Mouse (Mus musculus): ENCODE data around the gene Zdhhc1. TPM values are rescaled to one million over a fixed set of nuclear protein-coding genes. Genes with fewer than 3 reads are reported as not detected.

Zdhhc1 gene
- total and polyA plus RNA-seq, 2 experiments from 2014 or later = 19.1 to 56.2 TPM

DNA sequence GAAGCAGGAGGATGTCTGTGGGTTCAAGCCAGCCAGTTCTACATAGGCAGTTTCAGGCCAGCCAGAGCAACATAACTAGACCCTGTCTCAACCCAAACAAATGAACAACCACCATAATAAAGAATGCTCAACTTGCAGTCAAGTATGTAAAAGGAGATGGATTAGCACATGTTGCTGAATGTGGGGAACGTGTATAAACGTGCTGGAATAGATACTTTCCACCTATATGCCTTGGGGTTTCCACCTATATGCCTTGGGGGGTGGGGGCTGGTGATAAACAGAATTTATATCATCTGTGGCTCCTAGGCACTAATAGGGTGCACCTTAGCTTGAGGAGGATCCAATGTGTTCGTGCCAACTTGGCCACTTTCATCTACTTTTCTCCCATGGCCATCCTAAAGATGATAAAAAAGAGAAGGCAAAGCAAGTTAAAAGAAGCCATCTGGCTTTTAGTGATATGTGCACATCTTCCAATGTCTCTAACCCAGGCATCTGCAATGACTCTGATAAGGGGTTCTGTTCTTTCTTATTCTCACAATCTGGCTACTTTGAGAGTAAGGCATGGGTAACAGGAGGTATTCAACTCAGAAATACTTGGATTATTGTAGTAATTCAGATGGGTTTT is 45.4 kb upstream of the Zdhhc1 start:
- ATAC-seq (ENCODE audit: insufficient read depth, low read depth) (no peak), DNase-seq (ENCODE audit: low spot score) (no peak)
- TF ChIP-seq CTCF (IDR thresholded peaks at IDR 0.05; ENCODE audit: low read depth) (no peak), EP300 (IDR thresholded peaks at IDR 0.05; ENCODE audit: low read depth) (no peak)
- no peak overlapping the region for H3K4me3 ChIP-seq (ENCODE audit: low read depth, low read length)
- H3K4me2 ChIP-seq (ENCODE audit: low read depth, low read length) = no peak overlapping the region
- H3K36me3 ChIP-seq (replicated peaks; ENCODE audit: control insufficient read depth, insufficient read depth, low read length) = peaks cover 30% of the 10 kb centered on the region
- H3K27ac ChIP-seq (ENCODE audit: low read depth) = no peak overlapping the region
- 86% methylated on average over 3 of the region's 3 CpGs for WGBS
- no peak overlapping the region for H3K9ac ChIP-seq (replicated peaks; ENCODE audit: low read depth, low read length)
- no peaks in the 10 kb centered on the region for H3K9me3 ChIP-seq (replicated peaks; ENCODE audit: control insufficient read depth, low read length)
- peaks cover 36% of the 10 kb centered on the region for H3K4me1 ChIP-seq (ENCODE audit: control insufficient read depth, insufficient read depth)
- H3K27me3 ChIP-seq (ENCODE audit: control insufficient read depth, insufficient read depth, low read length) = no peaks in the 10 kb centered on the region

DNA sequence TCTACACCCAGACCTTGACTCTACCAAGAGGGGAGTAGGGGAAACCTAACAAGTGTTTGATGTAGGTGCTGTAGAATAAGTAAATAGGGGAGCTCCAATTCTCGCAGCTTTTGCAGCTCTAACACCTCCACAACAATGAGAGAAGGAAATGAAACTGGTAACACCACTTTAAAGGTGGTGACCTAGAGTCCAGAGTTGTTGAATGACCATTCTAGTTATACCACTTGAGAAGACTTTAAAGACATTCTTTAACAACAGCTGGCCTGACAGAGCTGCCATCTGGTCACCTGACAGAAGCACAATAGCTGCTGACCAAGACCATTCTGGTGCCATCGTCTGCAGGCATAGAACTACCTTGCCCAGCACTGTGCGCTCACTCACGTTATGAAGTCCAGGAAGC is 42.2 kb upstream of the Zdhhc1 start:
- Histone ChIP-seq H3K9ac (replicated peaks; ENCODE audit: low read depth, low read length) (no peak overlapping the region), H3K27ac (ENCODE audit: low read depth) (no peak overlapping the region), H3K4me3 (ENCODE audit: low read depth, low read length) (no peak overlapping the region), H3K4me2 (ENCODE audit: low read depth, low read length) (no peak overlapping the region), H3K4me1 (ENCODE audit: control insufficient read depth, insufficient read depth) (peaks cover 6% of the 10 kb centered on the region), H3K9me3 (replicated peaks; ENCODE audit: control insufficient read depth, low read length) (no peaks in the 10 kb centered on the region), H3K27me3 (ENCODE audit: control insufficient read depth, insufficient read depth, low read length) (no peaks in the 10 kb centered on the region), H3K36me3 (replicated peaks; ENCODE audit: control insufficient read depth, insufficient read depth, low read length) (peaks cover 48% of the 10 kb centered on the region)
- TF ChIP-seq CTCF (IDR thresholded peaks at IDR 0.05; ENCODE audit: low read depth) (no peak), EP300 (IDR thresholded peaks at IDR 0.05; ENCODE audit: low read depth) (no peak)
- ATAC-seq (ENCODE audit: insufficient read depth, low read depth) (no peak), DNase-seq (ENCODE audit: low spot score) (no peak)
- 82% methylated on average over 4 of the region's 4 CpGs for WGBS

DNA sequence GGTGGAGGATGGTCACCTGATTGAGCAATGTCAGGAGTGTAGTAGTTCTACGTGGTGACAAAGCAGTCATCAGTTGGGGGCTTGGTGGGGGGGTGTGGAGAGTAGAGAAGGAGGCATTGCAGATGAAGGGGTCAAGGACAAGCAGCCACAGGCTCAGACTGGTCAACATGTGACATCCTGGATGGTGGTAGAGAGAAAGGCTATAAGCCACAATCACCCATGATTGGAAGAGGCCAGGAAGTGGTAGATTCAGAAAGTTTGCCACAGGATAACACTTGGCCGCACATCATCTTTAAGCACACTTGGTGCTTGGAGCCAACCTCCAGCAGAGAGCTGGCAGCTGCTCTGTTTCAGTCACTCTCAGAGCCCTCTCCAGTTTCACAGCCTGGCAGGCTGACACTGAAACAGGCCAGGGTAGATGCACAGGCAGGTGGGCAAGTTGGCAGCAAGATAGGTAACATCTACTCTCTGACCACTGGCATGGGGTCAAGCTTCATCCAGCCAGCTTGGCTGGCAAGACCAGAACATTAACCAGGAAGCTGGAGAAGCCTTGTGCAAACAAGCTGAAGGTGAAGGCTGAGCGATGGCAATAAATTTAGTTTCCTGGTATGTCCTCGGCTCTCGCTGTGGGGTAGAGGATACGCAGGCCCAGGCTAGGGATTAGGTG is 40.4 kb upstream of the Zdhhc1 start:
- peaks cover 48% of the 10 kb centered on the region for H3K36me3 ChIP-seq (replicated peaks; ENCODE audit: control insufficient read depth, insufficient read depth, low read length)
- H3K9me3 ChIP-seq (replicated peaks; ENCODE audit: control insufficient read depth, low read length) = no peaks in the 10 kb centered on the region
- no peak for TF ChIP-seq EP300 (IDR thresholded peaks at IDR 0.05; ENCODE audit: low read depth)
- no peak for DNase-seq (ENCODE audit: low spot score)
- ATAC-seq (ENCODE audit: insufficient read depth, low read depth) = no peak
- 0 out of 2 replicates have a peak, but pooled peaks cover 9% of the 10 kb centered on the region for H3K4me1 ChIP-seq (ENCODE audit: control insufficient read depth, insufficient read depth)
- WGBS = 90% methylated on average over 6 of the region's 6 CpGs
- no peak overlapping the region for H3K9ac ChIP-seq (replicated peaks; ENCODE audit: low read depth, low read length)
- H3K27ac ChIP-seq (ENCODE audit: low read depth) = no peak overlapping the region
- no peak overlapping the region for H3K4me3 ChIP-seq (ENCODE audit: low read depth, low read length)
- H3K4me2 ChIP-seq (ENCODE audit: low read depth, low read length) = no peak overlapping the region
- no peaks in the 10 kb centered on the region for H3K27me3 ChIP-seq (ENCODE audit: control insufficient read depth, insufficient read depth, low read length)

DNA sequence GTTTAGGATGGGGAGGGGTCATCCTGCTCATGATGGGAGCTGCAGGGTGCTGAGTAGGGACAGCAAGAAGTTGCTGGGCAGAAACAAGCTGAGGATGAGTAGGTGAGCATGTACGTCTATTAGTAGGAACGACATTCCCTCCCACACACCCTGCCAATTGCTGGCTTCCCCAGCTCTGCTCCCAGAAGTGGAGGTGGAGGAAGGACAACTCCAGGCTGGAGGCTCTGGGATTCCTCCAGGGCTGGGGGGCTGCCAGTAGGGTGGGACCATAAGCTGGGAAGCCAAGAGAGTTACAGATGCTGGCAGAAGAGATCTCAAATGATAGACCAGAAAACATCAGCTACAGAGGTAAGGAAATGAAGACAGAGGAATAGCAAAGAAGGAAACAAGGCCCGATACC is 39.8 kb upstream of the Zdhhc1 start:
- Histone ChIP-seq H3K9ac (replicated peaks; ENCODE audit: low read depth, low read length) (no peak overlapping the region), H3K4me1 (ENCODE audit: control insufficient read depth, insufficient read depth) (0 out of 2 replicates have a peak, but pooled peaks cover 9% of the 10 kb centered on the region), H3K4me3 (ENCODE audit: low read depth, low read length) (no peak overlapping the region), H3K27me3 (ENCODE audit: control insufficient read depth, insufficient read depth, low read length) (no peaks in the 10 kb centered on the region), H3K4me2 (ENCODE audit: low read depth, low read length) (no peak overlapping the region), H3K9me3 (replicated peaks; ENCODE audit: control insufficient read depth, low read length) (no peaks in the 10 kb centered on the region), H3K27ac (ENCODE audit: low read depth) (no peak overlapping the region), H3K36me3 (replicated peaks; ENCODE audit: control insufficient read depth, insufficient read depth, low read length) (peaks cover 43% of the 10 kb centered on the region)
- TF ChIP-seq CTCF (IDR thresholded peaks at IDR 0.05; ENCODE audit: low read depth) = no peak
- TF ChIP-seq EP300 (IDR thresholded peaks at IDR 0.05; ENCODE audit: low read depth) = no peak
- DNase-seq (ENCODE audit: low spot score) = no peak
- 74% methylated on average over 3 of the region's 3 CpGs for WGBS
- no peak for ATAC-seq (ENCODE audit: insufficient read depth, low read depth)

DNA sequence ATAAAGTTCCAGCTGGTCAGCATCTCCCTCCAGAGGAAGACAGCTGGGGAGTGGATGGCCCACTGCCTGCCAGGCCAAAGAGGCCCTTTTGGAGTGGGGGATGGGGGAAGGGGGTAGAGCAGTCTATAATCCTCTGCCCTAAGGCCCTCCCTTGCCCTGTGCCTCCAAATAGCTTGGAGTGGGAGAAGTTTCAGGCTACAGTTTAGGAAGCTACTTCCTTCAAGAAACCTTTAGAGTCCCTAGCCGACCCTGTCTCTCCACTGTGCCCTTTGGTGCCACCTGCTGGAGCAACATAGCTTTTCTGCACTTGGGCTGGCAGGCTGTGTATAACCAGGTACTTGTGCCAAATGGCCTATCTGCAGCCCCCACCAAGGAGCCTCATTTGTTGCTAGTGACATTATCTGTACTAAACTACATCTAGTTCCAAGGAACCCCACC is 37.2 kb upstream of the Zdhhc1 start:
- H3K36me3 ChIP-seq (replicated peaks; ENCODE audit: control insufficient read depth, insufficient read depth, low read length) = peaks cover 57% of the 10 kb centered on the region
- peak; percentile 42 for ATAC-seq (ENCODE audit: insufficient read depth, low read depth)
- TF ChIP-seq CTCF (IDR thresholded peaks at IDR 0.05; ENCODE audit: low read depth) (peak; percentile 84), EP300 (IDR thresholded peaks at IDR 0.05; ENCODE audit: low read depth) (no peak)
- H3K27me3 ChIP-seq (ENCODE audit: control insufficient read depth, insufficient read depth, low read length) = no peaks in the 10 kb centered on the region
- H3K27ac ChIP-seq (ENCODE audit: low read depth) = peak overlapping the region; percentile 64
- WGBS = 0% methylated on average over 1 of the region's 1 CpGs
- no peaks in the 10 kb centered on the region for H3K9me3 ChIP-seq (replicated peaks; ENCODE audit: control insufficient read depth, low read length)
- H3K4me2 ChIP-seq (ENCODE audit: low read depth, low read length) = no peak overlapping the region
- H3K4me3 ChIP-seq (ENCODE audit: low read depth, low read length) = no peak overlapping the region
- no peak overlapping the region for H3K9ac ChIP-seq (replicated peaks; ENCODE audit: low read depth, low read length)
- DNase-seq (ENCODE audit: low spot score) = peak; percentile 61
- H3K4me1 ChIP-seq (ENCODE audit: control insufficient read depth, insufficient read depth) = 0 out of 2 replicates have a peak, but pooled peaks cover 9% of the 10 kb centered on the region
